Mouse (Mus musculus) spleen, adult 18-20 months (tissue): Measurements from ENCODE around the gene Ociad2.

ENCODE experiments used
- DNase-seq, 2 experiments: peaks; one replicate each; pipeline ENCODE4 v3.0.0; 2022; ENCODE audit warnings: mixed read lengths in 2 of 2

Ociad2 gene

GRCm38 (mm10) chr5:73340723-73341235 is at the start of gene Ociad2:
TSS of gene Ociad2 (minus strand) at chr5:73341028.
- DNase-seq, result no peak

GRCm38 (mm10) chr5:73383647-73383970 is 42.8 kb upstream of the Ociad2 start:
- DNase-seq, result no peak

DNA sequence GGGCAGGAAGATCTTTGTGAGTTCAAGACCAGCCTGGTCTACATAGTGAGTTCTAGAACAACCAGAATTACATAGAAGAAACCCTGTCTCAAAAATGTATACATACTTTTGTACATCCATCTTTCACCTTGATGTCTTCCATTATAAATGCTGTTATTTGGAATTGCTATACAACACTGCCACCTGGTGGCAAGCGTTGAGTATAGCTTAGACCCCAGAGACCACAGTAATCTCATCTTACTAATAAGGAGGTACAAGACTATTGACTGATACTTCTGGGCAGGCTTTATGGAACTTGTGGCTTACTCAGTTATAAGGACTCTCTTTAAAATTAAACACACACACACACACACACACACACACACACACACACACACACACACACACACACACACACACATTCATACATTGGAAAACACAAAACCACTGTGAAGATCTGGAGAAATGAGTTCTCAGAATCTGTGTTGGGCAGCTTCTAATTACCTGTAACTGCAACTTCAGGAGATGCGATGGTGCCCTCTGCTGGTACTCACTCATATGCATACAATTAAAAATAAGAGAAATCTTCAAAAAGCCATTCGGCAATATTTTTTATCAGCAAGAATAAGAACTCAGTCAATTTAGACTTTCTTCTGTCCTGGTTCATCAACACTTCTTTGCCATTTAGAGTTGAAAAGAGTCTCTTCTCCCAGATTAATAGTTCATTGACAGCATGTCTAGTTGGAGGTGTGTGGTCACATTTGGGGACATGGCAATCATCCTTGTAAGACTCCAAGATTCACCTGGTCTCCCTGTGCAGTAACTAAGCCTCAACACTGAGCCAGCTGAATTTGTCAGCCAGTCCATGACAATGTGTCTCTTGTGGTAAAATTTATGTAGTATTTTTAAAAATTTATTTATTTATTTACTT is 42.2 kb upstream of the Ociad2 start:
- peak in 1 of 2 experiments; percentile 49 for DNase-seq

- no peak for DNase-seq
Observed at GRCm38 (mm10) chr5:73381976-73382540, 41.2 kb upstream of the Ociad2 start.

DNA sequence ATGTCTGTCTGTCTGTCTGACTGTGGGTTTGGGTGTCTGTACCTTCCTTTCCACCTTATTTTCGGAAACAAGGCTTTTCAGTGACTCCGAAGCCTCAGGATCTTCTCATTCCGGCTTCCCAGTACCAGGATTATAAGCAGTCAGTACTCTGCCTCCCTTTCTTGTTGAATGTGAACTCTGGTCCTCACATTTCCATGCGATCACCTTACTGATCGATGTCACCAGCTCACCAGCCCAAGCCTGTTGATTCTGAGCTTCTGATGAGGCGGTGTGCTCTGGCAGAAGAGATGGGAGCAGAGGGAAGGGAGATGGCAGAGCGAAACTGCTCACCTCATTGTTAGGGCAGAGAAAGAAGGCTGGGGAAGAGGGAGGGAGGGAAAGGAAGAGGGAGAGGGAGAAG is 40.7 kb upstream of the Ociad2 start:
- DNase-seq, result no peak

- DNase-seq, result no peak
Observed at GRCm38 (mm10) chr5:73380829-73381228, 40.0 kb upstream of the Ociad2 start.

GRCm38 (mm10) chr5:73379908-73380307 is 39.1 kb upstream of the Ociad2 start:
- DNase-seq, result peak; percentile 36 to 76

- DNase-seq, result no peak
Observed at GRCm38 (mm10) chr5:73376491-73376890, 35.7 kb upstream of the Ociad2 start.

GRCm38 (mm10) chr5:73376041-73376440 is 35.2 kb upstream of the Ociad2 start:
- no peak for DNase-seq

DNA sequence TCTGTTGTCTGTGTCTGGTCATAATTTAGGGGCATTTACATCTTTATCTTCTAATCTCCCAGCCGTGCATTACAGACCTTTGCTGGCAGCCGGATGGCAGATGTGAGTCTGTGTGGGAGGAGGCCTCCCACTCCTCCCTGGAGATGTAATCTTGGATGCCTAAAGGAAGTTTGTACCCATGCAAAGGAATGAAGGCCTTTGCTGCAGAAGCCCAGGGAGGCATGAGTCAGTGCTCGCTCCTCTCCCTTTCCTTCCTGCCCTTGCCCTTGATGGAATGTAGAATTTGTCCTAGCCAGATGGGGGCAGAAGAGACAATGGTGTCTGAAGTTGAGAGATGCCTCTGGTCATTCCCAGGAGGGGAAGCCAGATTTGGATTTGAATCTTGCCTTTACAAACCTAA is 32.4 kb upstream of the Ociad2 start:
- DNase-seq, result no peak

- DNase-seq, result no peak
Observed at GRCm38 (mm10) chr5:73372601-73373000, 31.8 kb upstream of the Ociad2 start.

DNA sequence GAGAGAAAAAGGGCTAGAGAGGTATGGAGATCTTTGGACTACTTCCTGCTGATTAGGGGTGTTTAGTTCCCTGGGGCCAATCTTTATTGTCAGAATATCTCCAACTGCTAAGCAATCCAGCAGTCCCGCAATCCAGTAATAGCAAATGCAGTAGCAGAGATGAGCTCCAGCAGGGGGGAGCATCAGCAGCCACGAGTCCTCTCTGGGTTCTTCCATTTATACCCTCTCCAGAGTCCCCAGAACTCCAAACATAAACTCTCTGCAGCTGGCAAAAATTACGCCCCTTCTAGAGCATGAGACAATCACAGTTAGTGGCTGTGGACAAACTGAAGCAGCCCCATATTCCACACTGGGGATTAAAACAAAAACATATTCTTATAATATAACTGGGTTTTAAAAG is 28.9 kb upstream of the Ociad2 start:
- DNase-seq, result no peak

DNA sequence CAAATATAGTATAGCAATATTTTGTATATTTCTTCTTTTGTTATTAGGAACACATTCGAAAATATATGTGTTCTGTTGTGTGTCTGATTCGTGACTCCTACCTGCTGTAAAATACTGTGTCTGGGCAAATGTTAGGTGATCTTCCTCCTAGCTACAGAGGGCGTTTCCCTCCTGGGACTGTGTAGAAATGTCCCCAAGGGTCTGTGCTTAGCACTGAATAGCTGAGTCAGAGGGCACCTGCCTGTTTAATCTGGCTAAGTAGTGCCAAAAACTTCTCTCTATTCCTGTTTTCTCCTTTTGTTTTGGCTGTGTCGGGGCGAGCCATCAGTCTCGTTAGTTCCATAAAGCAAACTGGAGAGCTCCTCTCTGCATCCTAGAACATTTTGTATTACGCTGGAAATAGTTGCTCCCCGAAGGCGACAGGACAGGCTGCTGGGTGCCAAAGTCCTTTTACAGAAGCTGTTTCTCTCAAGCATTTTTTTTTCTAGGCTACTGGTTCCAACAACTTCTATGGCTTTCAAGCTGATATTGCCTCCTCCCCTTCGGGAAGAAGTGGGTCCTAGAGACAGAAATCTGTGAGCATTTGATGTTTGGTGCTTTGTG is 28.1 kb upstream of the Ociad2 start:
- DNase-seq, result no peak

DNA sequence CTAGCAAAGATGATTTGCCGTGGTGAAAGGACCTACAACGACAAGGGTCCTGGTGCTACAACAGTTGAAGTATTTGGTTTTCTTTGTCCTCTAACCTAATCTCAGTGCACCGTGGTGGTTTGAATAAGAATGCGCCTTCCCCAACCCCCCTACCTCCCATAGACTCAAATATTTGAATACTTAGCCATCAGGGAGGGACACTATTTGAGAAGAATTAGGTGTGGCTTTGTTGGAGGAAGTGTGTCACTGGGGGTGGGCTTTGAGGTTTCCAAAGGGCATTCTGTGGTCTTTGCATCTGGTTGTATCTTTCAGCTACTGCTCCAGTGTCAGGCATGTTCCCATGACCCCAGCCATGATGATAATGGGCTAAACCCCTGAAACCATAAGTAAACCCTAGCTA is 27.1 kb upstream of the Ociad2 start:
- no peak for DNase-seq

DNA sequence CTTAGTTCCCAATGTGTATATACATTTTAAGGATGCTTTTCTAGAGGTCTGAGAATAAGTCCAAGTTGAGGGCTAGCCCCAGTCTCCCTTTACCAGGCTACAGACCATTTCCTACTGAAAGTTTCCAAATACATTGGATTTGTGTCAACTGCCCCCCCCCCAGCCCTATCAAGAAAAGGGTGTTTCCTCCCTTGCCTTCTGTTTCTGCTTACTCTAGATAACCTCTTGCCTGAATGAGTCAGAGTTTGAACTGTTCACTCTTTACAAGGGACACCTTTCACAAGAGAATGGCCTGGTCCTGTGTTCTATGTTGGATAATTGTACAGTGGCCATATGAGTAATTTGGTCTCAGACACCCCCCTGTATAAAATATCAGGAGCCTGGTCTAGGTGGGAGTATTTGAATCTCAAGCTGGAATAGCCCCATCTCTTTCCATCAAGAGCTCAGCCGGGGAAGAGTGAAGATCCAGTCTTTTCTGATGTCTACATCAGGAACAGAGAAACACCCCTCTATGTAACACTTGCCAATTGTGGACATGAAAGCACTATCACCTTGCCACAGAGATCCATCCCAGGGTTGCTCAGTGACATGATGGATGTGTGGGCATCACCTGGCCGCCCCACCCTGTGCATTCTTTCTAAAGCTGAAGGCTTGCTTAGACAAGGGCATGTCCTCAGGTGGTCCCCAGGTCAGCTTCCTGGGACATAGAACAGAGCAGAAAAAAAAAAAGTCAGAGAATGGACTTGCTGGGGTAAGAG is 23.5 kb upstream of the Ociad2 start:
- no peak for DNase-seq

DNA sequence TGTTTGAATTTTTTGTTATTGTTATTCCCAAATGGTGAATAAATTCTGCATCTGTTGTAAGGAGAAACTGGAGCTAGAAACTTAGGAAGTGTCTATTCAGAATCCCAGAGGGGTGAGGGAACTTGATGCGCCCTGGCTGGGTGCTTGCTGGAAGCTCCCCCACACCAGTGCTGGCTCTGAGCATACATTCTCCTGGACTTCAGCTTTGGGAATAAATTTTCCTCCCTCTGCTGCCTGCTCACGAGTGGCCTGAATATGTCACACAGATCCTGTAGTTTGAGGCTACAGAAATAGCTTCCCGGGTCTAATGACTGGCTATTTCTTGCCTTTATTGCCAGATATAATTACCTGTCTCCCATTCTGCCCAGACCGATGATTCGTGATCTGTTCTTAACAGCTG is 22.0 kb upstream of the Ociad2 start:
- DNase-seq, result no peak

- DNase-seq, result no peak
Observed at GRCm38 (mm10) chr5:73362338-73362737, 21.5 kb upstream of the Ociad2 start.

DNA sequence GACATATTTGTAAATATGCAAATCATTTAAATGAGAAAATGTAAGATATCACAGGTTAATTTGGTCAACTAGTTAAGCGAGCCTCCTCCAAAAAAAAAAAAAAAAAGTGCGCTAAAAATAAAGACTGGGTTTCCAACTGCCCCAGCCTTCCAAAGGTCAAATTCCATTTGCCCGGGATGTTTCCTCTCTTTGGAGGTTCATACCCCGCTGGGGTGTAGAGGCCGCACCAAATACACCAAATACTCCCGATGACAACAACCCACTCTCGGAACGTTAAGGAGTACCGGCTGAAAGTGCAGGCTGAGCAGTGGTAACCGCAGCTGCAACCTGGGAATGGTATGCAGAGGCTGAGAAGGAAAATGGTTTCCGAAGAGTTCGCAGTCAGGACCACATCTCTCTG is 19.4 kb upstream of the Ociad2 start:
- no peak for DNase-seq

DNA sequence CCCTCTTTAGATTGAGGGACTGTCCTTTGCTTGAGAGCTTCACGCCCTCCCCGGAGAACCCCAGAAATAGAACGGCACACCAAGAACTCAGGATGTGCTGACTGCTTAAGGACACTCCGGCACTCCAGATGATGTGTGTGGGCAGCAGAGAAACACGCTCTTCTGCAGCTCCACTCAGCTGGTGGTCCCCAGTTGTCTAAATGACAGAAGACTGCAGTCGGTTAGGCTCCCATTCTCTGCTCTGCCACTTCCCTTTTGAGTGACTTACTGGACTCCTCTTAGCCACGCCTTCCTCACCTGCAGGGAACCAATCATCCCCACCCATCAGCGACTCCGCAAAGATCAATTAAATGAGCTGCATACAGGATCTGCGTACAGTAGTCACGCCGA is 18.9 kb upstream of the Ociad2 start:
- no peak for DNase-seq

GRCm38 (mm10) chr5:73359134-73359751 is 18.4 kb upstream of the Ociad2 start:
- no peak for DNase-seq

GRCm38 (mm10) chr5:73355393-73355792 is 14.6 kb upstream of the Ociad2 start:
- DNase-seq, result no peak

GRCm38 (mm10) chr5:73353978-73354377 is 13.2 kb upstream of the Ociad2 start:
- DNase-seq, result no peak

- no peak for DNase-seq
Observed at GRCm38 (mm10) chr5:73353519-73353918, 12.7 kb upstream of the Ociad2 start.
